In the genomic region with DNA sequence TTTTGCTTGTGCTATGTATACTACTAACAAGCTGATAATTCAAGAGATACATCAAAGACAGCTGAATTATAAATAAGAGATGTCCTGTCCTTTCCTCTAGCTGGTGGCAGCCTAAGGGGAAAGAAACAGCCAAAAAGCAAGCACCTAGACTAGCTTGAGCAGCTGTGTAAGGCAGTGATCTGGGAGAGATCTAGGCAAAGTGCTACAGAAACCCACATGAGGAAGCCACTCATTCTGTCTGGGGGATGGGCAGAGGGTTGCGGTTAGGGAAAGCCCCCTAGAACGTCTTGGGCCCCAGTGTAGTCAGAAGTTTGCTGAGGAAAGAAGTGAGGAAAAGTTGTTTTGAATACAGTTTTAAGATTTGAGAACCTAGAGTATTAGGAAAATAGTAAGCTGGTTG, we compare ENCODE assay signal across 7 mouse cellular contexts. TPM values are rescaled to one million over a fixed set of nuclear protein-coding genes. Genes with fewer than 3 reads are reported as not detected.
DNase-seq lines count a peak whose midpoint lies in the region; ATAC-seq and TF ChIP-seq lines count a peak whose summit lies in the region.

No protein-coding gene starts in this region.

- H3K4me1 ChIP-seq in hindbrain, embryonic 11.5 days (replicated peaks; ENCODE audit: control insufficient read depth, insufficient read depth, low read length), result peaks cover 8% of the 10 kb centered on the region; the same call in 1 of the 2 replicates
- H3K4me1 ChIP-seq in lung, postnatal 0 days (ENCODE audit: insufficient read depth, low read depth, low read length), result peaks cover 21% of the 10 kb centered on the region; the same call in 1 of the 2 replicates

- no peak overlapping the region for H3K27ac ChIP-seq in hindbrain, embryonic 11.5 days (ENCODE audit: low read depth, low read length)
- no peak overlapping the region for H3K27ac ChIP-seq in lung, postnatal 0 days (ENCODE audit: low read length)

- TF ChIP-seq EP300 in lung, postnatal 0 days (IDR thresholded peaks at IDR 0.05), result no peak

- no peak for TF ChIP-seq CTCF in lung, postnatal 0 days (IDR thresholded peaks at IDR 0.05)

- peak overlapping the region; percentile 87 for H3K4me2 ChIP-seq in hindbrain, embryonic 11.5 days (replicated peaks; ENCODE audit: low read depth, low read length)
- H3K4me2 ChIP-seq in lung, postnatal 0 days (replicated peaks; ENCODE audit: low read depth, low read length), result peak overlapping the region; percentile 97

- WGBS in hindbrain, embryonic 11.5 days, result 74% methylated on average over 2 of the region's 2 CpGs
- 47% methylated on average over 2 of the region's 2 CpGs for WGBS in lung, postnatal 0 days

- peak overlapping the region; percentile 90 for H3K4me3 ChIP-seq in hindbrain, embryonic 11.5 days (ENCODE audit: low read depth, low read length)
- H3K4me3 ChIP-seq in lung, postnatal 0 days (ENCODE audit: low read depth, low read length), result peak overlapping the region; percentile 97

- no peak for ATAC-seq in hindbrain, embryonic 11.5 days (ENCODE audit: low FRiP score)
- ATAC-seq in lung, postnatal 0 days, result no peak

- DNase-seq in CD4-positive helper T cell, adult 2 months (ENCODE audit: low read depth, low spot score), result peak; percentile 86
- peak; percentile 37 for DNase-seq in NIH3T3 (ENCODE audit: low read depth)
- DNase-seq in hindbrain, embryonic 11.5 days (ENCODE audit: low spot score), result no peak
- no peak for DNase-seq in lung, postnatal 0 days (ENCODE audit: low spot score)
- DNase-seq in splenic B cell, adult 2 months (ENCODE audit: low read depth, low spot score), result peak; percentile 88
- DNase-seq in frontal cortex, adult 2 months (ENCODE audit: extremely low spot score in 1 of 2, low spot score in 1 of 2), result no peak
- no peak for DNase-seq in layer of hippocampus, adult 9-10 months (ENCODE audit: low spot score)

- H3K9me3 ChIP-seq in hindbrain, embryonic 11.5 days (ENCODE audit: control insufficient read depth, low read length), result no peaks in the 10 kb centered on the region
- H3K9me3 ChIP-seq in lung, postnatal 0 days (ENCODE audit: low read length), result no peaks in the 10 kb centered on the region

- no peaks in the 10 kb centered on the region for H3K27me3 ChIP-seq in hindbrain, embryonic 11.5 days (ENCODE audit: control insufficient read depth, insufficient read depth, low read length)
- H3K27me3 ChIP-seq in lung, postnatal 0 days (replicated peaks; ENCODE audit: insufficient read depth, low read length), result no peaks in the 10 kb centered on the region
- H3K27me3 ChIP-seq in splenic B cell, adult 2 months (ENCODE audit: control insufficient read depth, insufficient read depth, low read length, poor library complexity, severe bottlenecking), result no peaks in the 10 kb centered on the region

- H3K9ac ChIP-seq in hindbrain, embryonic 11.5 days (ENCODE audit: low read depth, low read length), result peak overlapping the region; percentile 84; the same call in 1 of the 2 replicates
- peak overlapping the region; percentile 94 for H3K9ac ChIP-seq in lung, postnatal 0 days (replicated peaks; ENCODE audit: low read depth)

- H3K36me3 ChIP-seq in hindbrain, embryonic 11.5 days (ENCODE audit: control insufficient read depth, insufficient read depth, low read length), result peaks cover 10% of the 10 kb centered on the region
- peaks cover 35% of the 10 kb centered on the region; the same call in 1 of the 2 replicates for H3K36me3 ChIP-seq in lung, postnatal 0 days (ENCODE audit: insufficient read depth, low read length)
- H3K36me3 ChIP-seq in splenic B cell, adult 2 months (ENCODE audit: control insufficient read depth, insufficient read depth, low read length, poor library complexity, severe bottlenecking), result peaks cover 28% of the 10 kb centered on the region

RNA-seq across cellular contexts. Expression of a gene that starts 1.3 kb away (rescaled TPM):
- 10.5 and 15.1 TPM in 2 replicates for polyA plus RNA-seq in hindbrain, embryonic 11.5 days (2014; fragmentation: Nextera tagmentation; extraction: Ambion mirVana)
- 9.9 and 11.1 TPM in 2 replicates for polyA plus RNA-seq in lung, postnatal 0 days (2015; fragmentation: Nextera tagmentation; extraction: Ambion mirVana)
- polyA plus RNA-seq in frontal cortex, adult 2 months (2012; rRNA removed), result 31.6 and 33.4 TPM in 2 replicates

RNA-seq across cellular contexts. Expression of a gene that starts 20.9 kb away (rescaled TPM):
- polyA plus RNA-seq in hindbrain, embryonic 11.5 days (2014; fragmentation: Nextera tagmentation; extraction: Ambion mirVana), result 61.4 and 72.1 TPM in 2 replicates
- 37.6 and 37.7 TPM in 2 replicates for polyA plus RNA-seq in lung, postnatal 0 days (2015; fragmentation: Nextera tagmentation; extraction: Ambion mirVana)
- polyA plus RNA-seq in frontal cortex, adult 2 months (2012; rRNA removed), result 42.8 and 46.1 TPM in 2 replicates

RNA-seq across cellular contexts. Expression of a gene that starts 31.4 kb away (rescaled TPM):
- 12.8 and 13.5 TPM in 2 replicates for polyA plus RNA-seq in hindbrain, embryonic 11.5 days (2014; fragmentation: Nextera tagmentation; extraction: Ambion mirVana)
- polyA plus RNA-seq in lung, postnatal 0 days (2015; fragmentation: Nextera tagmentation; extraction: Ambion mirVana), result 2.6 and 3.5 TPM in 2 replicates
- 5.2 and 8.1 TPM in 2 replicates for polyA plus RNA-seq in frontal cortex, adult 2 months (2012; rRNA removed)

RNA-seq across cellular contexts. Expression of a gene that starts 31.5 kb away (rescaled TPM):
- 58.1 and 81.5 TPM in 2 replicates for polyA plus RNA-seq in hindbrain, embryonic 11.5 days (2014; fragmentation: Nextera tagmentation; extraction: Ambion mirVana)
- 19.2 and 19.3 TPM in 2 replicates for polyA plus RNA-seq in lung, postnatal 0 days (2015; fragmentation: Nextera tagmentation; extraction: Ambion mirVana)
- 29.6 and 31.3 TPM in 2 replicates for polyA plus RNA-seq in frontal cortex, adult 2 months (2012; rRNA removed)

RNA-seq across cellular contexts. Expression of a gene that starts 39.1 kb away (rescaled TPM):
- 20.0 and 26.0 TPM in 2 replicates for polyA plus RNA-seq in hindbrain, embryonic 11.5 days (2014; fragmentation: Nextera tagmentation; extraction: Ambion mirVana)
- 9.3 and 10.3 TPM in 2 replicates for polyA plus RNA-seq in lung, postnatal 0 days (2015; fragmentation: Nextera tagmentation; extraction: Ambion mirVana)
- 15.6 and 16.6 TPM in 2 replicates for polyA plus RNA-seq in frontal cortex, adult 2 months (2012; rRNA removed)

Comparison
In these comparisons a context has a peak if more than half of its experiments do, and no peak if none do; other contexts are left out.
1. DNase-seq: peak in CD4-positive helper T cell, adult 2 months (single experiment), NIH3T3 (single experiment) and splenic B cell, adult 2 months (single experiment); none in hindbrain, embryonic 11.5 days (single experiment), lung, postnatal 0 days (single experiment), frontal cortex, adult 2 months (0 of 2) and layer of hippocampus, adult 9-10 months (single experiment).